Mouse (Mus musculus) layer of hippocampus, postnatal 25 days (tissue): ENCODE measurements around the gene Chl1. TPM values are rescaled to one million over a fixed set of nuclear protein-coding genes. Genes with fewer than 3 reads are reported as not detected.
A peak's percentile ranks its signal among the peaks of the same experiment; 100 is the strongest.

Source experiments
- DNase-seq, 2 experiments: peaks; one replicate each; pipeline ENCODE4 v3.0.0; 2022; ENCODE audit warnings: mixed read lengths in 2 of 2, low spot score in 1 of 2; ENCODE audit errors: extremely low spot score in 1 of 2
- total RNA-seq, 2 experiments: library from RNA; stranded (reverse); gene quantifications; 2 replicates each; pipeline ENCODE4 v1.2.3; 2021

The Chl1 gene
- total RNA-seq, 2 experiments from 2014 or later, result 162 to 167 TPM

- no peak for DNase-seq
These were observed 122.5 kb downstream of the Chl1 start for GRCm38 (mm10) chr6:103632856-103633255.

GRCm38 (mm10) chr6:103656778-103657177, 146.4 kb downstream of the Chl1 start:
- DNase-seq, result no peak

- no peak for DNase-seq
These were observed 148.8 kb downstream of the Chl1 start for GRCm38 (mm10) chr6:103659173-103659572.

GRCm38 (mm10) chr6:103665206-103665605, 154.8 kb downstream of the Chl1 start:
- DNase-seq, result no peak

- DNase-seq, result no peak
These were observed 155.4 kb downstream of the Chl1 start for GRCm38 (mm10) chr6:103665677-103666316.

GRCm38 (mm10) chr6:103673111-103673510, 162.7 kb downstream of the Chl1 start:
- no peak for DNase-seq

GRCm38 (mm10) chr6:103674332-103674731, 163.9 kb downstream of the Chl1 start:
- DNase-seq, result peak; percentile 46 to 67

GRCm38 (mm10) chr6:103675145-103675544, 164.8 kb downstream of the Chl1 start:
- no peak for DNase-seq

- no peak for DNase-seq
These were observed 166.3 kb downstream of the Chl1 start for GRCm38 (mm10) chr6:103676664-103677063.

GRCm38 (mm10) chr6:103677072-103677471, 166.7 kb downstream of the Chl1 start:
- no peak for DNase-seq

GRCm38 (mm10) chr6:103682854-103683574, 172.6 kb downstream of the Chl1 start:
- peak; percentile 51 to 74 for DNase-seq

- no peak for DNase-seq
These were observed 182.1 kb downstream of the Chl1 start for GRCm38 (mm10) chr6:103692511-103692910.

GRCm38 (mm10) chr6:103697349-103698028, 187.1 kb downstream of the Chl1 start:
- DNase-seq, result no peak

- no peak for DNase-seq
These were observed 189.1 kb downstream of the Chl1 start for GRCm38 (mm10) chr6:103699482-103699881.

- no peak for DNase-seq
These were observed 189.5 kb downstream of the Chl1 start for GRCm38 (mm10) chr6:103699895-103700294.

- no peak for DNase-seq
These were observed 189.9 kb downstream of the Chl1 start for GRCm38 (mm10) chr6:103700336-103700735.

GRCm38 (mm10) chr6:103706366-103706765, 196.0 kb downstream of the Chl1 start:
- DNase-seq, result no peak

- DNase-seq, result no peak
These were observed 228.9 kb downstream of the Chl1 start for GRCm38 (mm10) chr6:103739291-103739690.

GRCm38 (mm10) chr6:103742784-103743183, 232.4 kb downstream of the Chl1 start:
- no peak for DNase-seq

- peak in 1 of 2 experiments; percentile 74 for DNase-seq
These were observed 235.7 kb downstream of the Chl1 start for GRCm38 (mm10) chr6:103746103-103746502.

GRCm38 (mm10) chr6:103749122-103749773, 238.9 kb downstream of the Chl1 start:
- DNase-seq, result no peak
